12 mouse cellular contexts compared by ENCODE assay signal in genomic region chr8:90635766-90636492, GRCm38 (mm10).
DNase-seq lines count a peak whose midpoint lies in the region; ATAC-seq lines count a peak whose summit lies in the region.
"Had no signal": no experiment of that assay in that cellular context is flagged by ENCODE, and none has a peak within 500 bp of the region (broad histone marks: within the 10 kb centered on the region; RNA-seq: fewer than 3 reads in every experiment).

No protein-coding gene starts in this region.

- no peak overlapping the region for H3K9ac ChIP-seq in intestine, embryonic 16.5 days (ENCODE audit: low read depth, low read length)
- no peak overlapping the region for H3K9ac ChIP-seq in intestine, embryonic 15.5 days
- H3K9ac ChIP-seq in forebrain, embryonic 16.5 days (replicated peaks; ENCODE audit: low read depth, low read length): no peak overlapping the region
- H3K9ac ChIP-seq: liver, embryonic 12.5 days had no signal

- no peak overlapping the region for H3K27ac ChIP-seq in intestine, embryonic 16.5 days (ENCODE audit: low read length)
- H3K27ac ChIP-seq in intestine, embryonic 15.5 days: no peak overlapping the region
- no peak overlapping the region for H3K27ac ChIP-seq in forebrain, embryonic 16.5 days (ENCODE audit: low read length)
- H3K27ac ChIP-seq: liver, embryonic 12.5 days had no signal

- ATAC-seq in intestine, embryonic 16.5 days: peak; percentile 42; the same call in 1 of the 2 replicates
- no peak for ATAC-seq in intestine, embryonic 15.5 days
- ATAC-seq in forebrain, embryonic 16.5 days: peak; percentile 86
- ATAC-seq: liver, embryonic 12.5 days had no signal

- no peaks in the 10 kb centered on the region for H3K9me3 ChIP-seq in intestine, embryonic 16.5 days (ENCODE audit: control insufficient read depth, low read length)
- no peaks in the 10 kb centered on the region for H3K9me3 ChIP-seq in intestine, embryonic 15.5 days
- no peaks in the 10 kb centered on the region for H3K9me3 ChIP-seq in forebrain, embryonic 16.5 days (ENCODE audit: control insufficient read depth, low read length)
- H3K9me3 ChIP-seq: liver, embryonic 12.5 days had no signal

- no peaks in the 10 kb centered on the region for H3K27me3 ChIP-seq in intestine, embryonic 16.5 days (replicated peaks; ENCODE audit: control insufficient read depth, insufficient read depth, low read length)
- H3K27me3 ChIP-seq in intestine, embryonic 15.5 days (replicated peaks): no peaks in the 10 kb centered on the region
- H3K27me3 ChIP-seq in forebrain, embryonic 16.5 days (replicated peaks; ENCODE audit: control insufficient read depth, insufficient read depth, low read length): no peaks in the 10 kb centered on the region
- H3K27me3 ChIP-seq: liver, embryonic 12.5 days had no signal

- peak; percentile 69 for DNase-seq in embryo, embryonic 10 days (ENCODE audit: low spot score)
- peak; percentile 32 for DNase-seq in lung, postnatal 25 days (ENCODE audit: low spot score)
- DNase-seq in right cerebral cortex, adult 2 months (ENCODE audit: low spot score in 2 of 2): no peak
- DNase-seq in heart, adult 9 months (ENCODE audit: low spot score in 2 of 2): no peak
- DNase-seq in cerebellum, adult 9-10 months: no peak
- DNase-seq: cerebellum, adult 11-12 months; gastrocnemius, postnatal 36 days; kidney, adult 18-20 months had no signal

- H3K4me1 ChIP-seq in intestine, embryonic 16.5 days (ENCODE audit: control insufficient read depth, insufficient read depth, low read length): no peaks in the 10 kb centered on the region
- H3K4me1 ChIP-seq in intestine, embryonic 15.5 days (replicated peaks): no peaks in the 10 kb centered on the region
- H3K4me1 ChIP-seq in forebrain, embryonic 16.5 days (replicated peaks; ENCODE audit: control insufficient read depth, insufficient read depth, low read length): peaks cover 8% of the 10 kb centered on the region; the same call in 1 of the 2 replicates
- H3K4me1 ChIP-seq: liver, embryonic 12.5 days had no signal

- WGBS in intestine, embryonic 16.5 days: 42% methylated on average over 7 of the region's 7 CpGs
- 45% methylated on average over 7 of the region's 7 CpGs for whole genome bisulfite sequencing in intestine, embryonic 15.5 days
- WGBS in forebrain, embryonic 16.5 days: 29% methylated on average over 7 of the region's 7 CpGs

- H3K36me3 ChIP-seq in intestine, embryonic 16.5 days (ENCODE audit: control insufficient read depth, insufficient read depth, low read length): no peaks in the 10 kb centered on the region
- no peaks in the 10 kb centered on the region for H3K36me3 ChIP-seq in intestine, embryonic 15.5 days
- H3K36me3 ChIP-seq in forebrain, embryonic 16.5 days (ENCODE audit: control insufficient read depth, insufficient read depth): no peaks in the 10 kb centered on the region
- H3K36me3 ChIP-seq: liver, embryonic 12.5 days had no signal

- no peak overlapping the region for H3K4me3 ChIP-seq in intestine, embryonic 16.5 days (ENCODE audit: low read length)
- no peak overlapping the region for H3K4me3 ChIP-seq in intestine, embryonic 15.5 days (replicated peaks)
- no peak overlapping the region for H3K4me3 ChIP-seq in forebrain, embryonic 16.5 days (replicated peaks; ENCODE audit: low read length)
- H3K4me3 ChIP-seq: liver, embryonic 12.5 days had no signal

- no peak overlapping the region for H3K4me2 ChIP-seq in intestine, embryonic 16.5 days (ENCODE audit: low read depth, low read length)
- no peak overlapping the region for H3K4me2 ChIP-seq in intestine, embryonic 15.5 days (replicated peaks)
- no peak overlapping the region for H3K4me2 ChIP-seq in forebrain, embryonic 16.5 days (ENCODE audit: low read length)
- H3K4me2 ChIP-seq: liver, embryonic 12.5 days had no signal

Comparison
In these comparisons a context has a peak if more than half of its experiments do, and no peak if none do; other contexts are left out.
1. DNase-seq: peak in embryo, embryonic 10 days (single experiment) and lung, postnatal 25 days (single experiment); none in right cerebral cortex, adult 2 months (0 of 2), heart, adult 9 months (0 of 2) and cerebellum, adult 9-10 months (single experiment).